Mouse (Mus musculus) thymus, adult 2 months (tissue): ENCODE results near the gene Syt8.

Experiments used
- CTCF ChIP-seq: fragments of 200-500 bp; IDR thresholded peaks from 2 replicates; pipeline ENCODE4 v1.5.1; 2012; ENCODE audit warnings: mild to moderate bottlenecking, control low read depth, low read length, moderate library complexity, borderline replicate concordance; ENCODE audit not compliant: control insufficient read depth, poor library complexity, insufficient read depth; ENCODE audit errors: extremely low read depth
- POLR2A ChIP-seq: fragments of 200-500 bp; IDR thresholded peaks from 2 replicates; pipeline ENCODE4 v1.6.1; 2012; ENCODE audit warnings: mild to moderate bottlenecking, low read length, control low read depth, moderate library complexity; ENCODE audit not compliant: control insufficient read depth, poor library complexity, insufficient read depth; ENCODE audit errors: extremely low read depth

DNA sequence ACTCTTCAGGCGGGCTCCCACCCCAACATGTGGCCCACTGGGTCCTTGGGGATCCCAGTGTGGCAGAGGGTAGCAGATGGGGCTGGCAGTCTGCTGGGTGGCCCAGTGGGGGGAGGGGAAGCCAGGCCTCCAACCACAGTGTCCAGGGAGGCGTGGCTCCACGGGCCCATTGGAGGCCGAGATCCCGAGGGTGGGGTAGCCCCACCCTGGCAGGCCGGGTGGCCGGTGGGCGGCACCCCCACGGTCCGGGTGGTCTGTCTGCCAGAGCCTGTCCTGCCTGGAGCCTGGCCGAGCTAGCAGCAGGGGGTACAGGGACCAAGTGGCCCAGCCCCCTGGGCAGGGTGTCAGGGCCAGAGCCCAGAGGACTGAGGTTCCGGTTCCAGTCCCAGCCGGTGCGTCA is 40.1 kb downstream of the Syt8 start:
- no peak for TF ChIP-seq CTCF
- TF ChIP-seq POLR2A: no peak
